Mouse (Mus musculus) lung, postnatal 0 days (tissue): ENCODE data around the gene Rrnad1.

ENCODE experiments used
- CTCF ChIP-seq: IDR thresholded peaks from 2 replicates; pipeline ENCODE4 v1.5.1; 2016; ENCODE audit warnings: antibody characterized with exemption, mild to moderate bottlenecking
- EP300 ChIP-seq: IDR thresholded peaks from 2 replicates; pipeline ENCODE4 v1.6.1; 2016; ENCODE audit warnings: antibody characterized with exemption, mild to moderate bottlenecking, control low read depth

DNA sequence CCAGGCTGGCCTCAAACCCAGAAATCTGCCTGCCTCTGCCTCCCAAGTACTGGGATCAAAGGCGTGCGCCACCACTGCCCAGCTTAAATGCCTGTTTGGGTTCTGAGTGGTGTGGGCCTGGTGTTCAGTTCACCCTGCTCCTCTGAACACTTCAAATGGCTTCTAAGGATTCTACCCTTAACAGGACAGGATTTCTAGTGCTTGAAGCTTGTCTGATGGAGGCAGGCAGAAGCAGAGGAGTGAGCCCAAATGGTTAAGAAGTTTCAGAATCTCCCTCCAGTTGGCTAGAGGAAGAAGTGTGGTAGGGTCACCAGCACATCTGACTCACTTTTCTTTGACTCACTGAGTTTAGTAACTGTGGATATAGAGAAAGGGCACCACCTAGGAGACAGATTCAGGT lies 21.1 kb downstream of the Rrnad1 start:
- no peak for TF ChIP-seq CTCF
- no peak for TF ChIP-seq EP300
